Mouse (Mus musculus) heart, embryonic 13.5 days (tissue): ENCODE data around the gene Ankfy1. TPM values are rescaled to one million over a fixed set of nuclear protein-coding genes. Genes with fewer than 3 reads are reported as not detected.
"Not testable (repeated sequence)": the region's sequence is repeated elsewhere in the genome, so short reads cannot be mapped to it uniquely, and the experiment has no call there.

ENCODE experiments used
- ATAC-seq: fragments of 200-750 bp; cut with Nextera tagmentation; 2 replicates; pipeline ENCODE4 v1.8.0; 2017; ENCODE audit warnings: moderate TSS enrichment; ENCODE audit not compliant: insufficient number of reproducible peaks, low FRiP score, low TSS enrichment; ENCODE audit errors: extremely low read depth
- H3K27ac ChIP-seq: fragments of 300-500 bp; sonication (generic); replicated peaks from 2 replicates; pipeline ENCODE4 v1.5.1; 2015; ENCODE audit warnings: moderate library complexity, mild to moderate bottlenecking, inconsistent platforms
- H3K27me3 ChIP-seq: fragments of 300-500 bp; sonication (generic); replicated peaks from 2 replicates; pipeline ENCODE4 v1.6.1; 2015; ENCODE audit warnings: mild to moderate bottlenecking, inconsistent platforms
- H3K36me3 ChIP-seq: fragments of 300-500 bp; sonication (generic); 2 replicates; pipeline ENCODE4 v1.6.1; 2015; ENCODE audit warnings: mild to moderate bottlenecking, inconsistent platforms
- H3K4me1 ChIP-seq: fragments of 300-500 bp; sonication (generic); 2 replicates; pipeline ENCODE4 v1.6.1; 2015; ENCODE audit warnings: inconsistent platforms
- H3K4me2 ChIP-seq: fragments of 300-500 bp; sonication (generic); 2 replicates; pipeline ENCODE4 v1.6.1; 2015; ENCODE audit warnings: inconsistent platforms, mild to moderate bottlenecking, moderate library complexity
- H3K4me3 ChIP-seq: fragments of 300-500 bp; sonication (generic); 2 replicates; pipeline ENCODE4 v1.5.1; 2015; ENCODE audit warnings: moderate library complexity, mild to moderate bottlenecking, inconsistent platforms
- H3K9ac ChIP-seq: fragments of 300-500 bp; sonication (generic); 2 replicates; pipeline ENCODE4 v1.6.1; 2015; ENCODE audit warnings: inconsistent platforms, mild to moderate bottlenecking, moderate library complexity
- H3K9me3 ChIP-seq: fragments of 300-500 bp; sonication (generic); 2 replicates; pipeline ENCODE4 v1.6.1; 2016; ENCODE audit warnings: inconsistent platforms
- WGBS: fragments of 180-500 bp; shearing (Covaris S2); methylation state at CpG from one replicate; pipeline ENCODE4 v1.1.7; 2015; ENCODE audit warnings: mixed read lengths; 5-methylcytosine and 5-hydroxymethylcytosine counted together
- polyA plus RNA-seq: library from polyadenylated mRNA; unstranded; fragments of >200 nt; fragmentation: Nextera tagmentation; extraction: Ambion mirVana; gene quantifications from 2 replicates; pipeline ENCODE4 v1.2.1, GENCODE M21; 2015

Gene Ankfy1
- polyA plus RNA-seq, 1 experiment from 2014 or later, result 15.8 TPM

- H3K4me2 ChIP-seq, result no peak overlapping the region
- no peak overlapping the region for H3K4me3 ChIP-seq
- peaks cover 45% of the 10 kb centered on the region for H3K36me3 ChIP-seq
- no peak overlapping the region for H3K9ac ChIP-seq
- no peak overlapping the region for H3K27ac ChIP-seq
- H3K9me3 ChIP-seq, result no peaks in the 10 kb centered on the region
- no peaks in the 10 kb centered on the region for H3K27me3 ChIP-seq
- ATAC-seq, result no peak
- no peaks in the 10 kb centered on the region for H3K4me1 ChIP-seq
Measured at GRCm38 (mm10) chr11:72680726-72681125, 9.1 kb upstream of the Ankfy1 start.

DNA sequence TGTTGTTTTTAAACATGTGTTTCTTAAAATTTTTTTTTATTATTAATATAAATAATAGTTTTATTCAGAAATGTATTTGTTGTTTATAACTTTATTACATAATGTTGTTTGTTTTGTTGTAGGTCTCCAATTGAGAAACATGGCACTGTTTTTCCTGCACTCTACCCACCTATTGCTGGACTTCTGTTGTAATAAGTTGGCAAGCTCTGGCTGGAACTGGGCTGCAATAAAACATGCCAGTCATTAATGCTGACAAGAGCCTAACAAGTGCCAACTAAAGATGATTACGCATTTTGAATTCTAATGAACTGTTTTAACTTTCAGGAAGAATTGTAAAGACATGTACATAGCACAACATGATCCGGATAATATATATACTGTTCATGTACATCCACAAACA, 6.4 kb upstream of the Ankfy1 start:
- no peak overlapping the region for H3K9ac ChIP-seq
- ATAC-seq, result no peak
- no peaks in the 10 kb centered on the region for H3K9me3 ChIP-seq
- H3K4me2 ChIP-seq, result no peak overlapping the region
- H3K27me3 ChIP-seq, result no peaks in the 10 kb centered on the region
- 95% methylated on average over 2 of the region's 2 CpGs for WGBS
- H3K27ac ChIP-seq, result no peak overlapping the region
- H3K4me1 ChIP-seq, result no peaks in the 10 kb centered on the region
- peaks cover 53% of the 10 kb centered on the region for H3K36me3 ChIP-seq
- H3K4me3 ChIP-seq, result no peak overlapping the region

- H3K27ac ChIP-seq, result no peak overlapping the region
- ATAC-seq, result no peak
- peaks cover 21% of the 10 kb centered on the region for H3K4me1 ChIP-seq
- H3K9me3 ChIP-seq, result no peaks in the 10 kb centered on the region
- H3K36me3 ChIP-seq, result peaks cover 31% of the 10 kb centered on the region
- H3K9ac ChIP-seq, result no peak overlapping the region
- no peak overlapping the region for H3K4me3 ChIP-seq
- H3K4me2 ChIP-seq, result no peak overlapping the region
- no peaks in the 10 kb centered on the region for H3K27me3 ChIP-seq
Measured at GRCm38 (mm10) chr11:72686697-72687096, 3.1 kb upstream of the Ankfy1 start.

- H3K4me2 ChIP-seq, result no peak overlapping the region
- 19% methylated on average over 5 of the region's 5 CpGs for WGBS
- H3K9me3 ChIP-seq, result no peaks in the 10 kb centered on the region
- H3K36me3 ChIP-seq, result peaks cover 23% of the 10 kb centered on the region
- no peak overlapping the region for H3K27ac ChIP-seq
- ATAC-seq, result no peak
- peaks cover 30% of the 10 kb centered on the region for H3K4me1 ChIP-seq
- no peak overlapping the region for H3K9ac ChIP-seq
- no peak overlapping the region for H3K4me3 ChIP-seq
- no peaks in the 10 kb centered on the region for H3K27me3 ChIP-seq
Measured at GRCm38 (mm10) chr11:72688242-72688641, 1.6 kb upstream of the Ankfy1 start.

DNA sequence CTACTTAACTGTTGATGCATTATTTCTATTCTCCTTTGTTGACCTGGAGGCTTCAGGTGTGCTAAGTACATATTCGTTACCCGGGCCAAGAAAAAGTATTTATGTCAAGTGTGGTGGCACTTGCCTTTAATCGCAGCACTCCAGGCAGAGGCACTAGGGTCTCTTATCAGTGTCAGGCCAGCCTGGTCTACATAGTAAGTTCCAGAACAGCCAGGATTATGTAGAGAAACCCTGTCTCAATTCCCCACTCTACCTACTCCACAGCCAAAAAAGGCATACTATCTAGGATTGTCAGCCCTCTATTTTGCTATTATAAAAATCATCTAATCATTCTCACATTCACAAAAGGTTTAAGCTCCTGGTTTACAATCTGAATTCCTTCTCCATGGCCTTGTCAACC, 691 bp upstream of the Ankfy1 start:
- Histone ChIP-seq H3K27ac (peak overlapping the region; percentile 51), H3K27me3 (no peaks in the 10 kb centered on the region), H3K4me3 (peak overlapping the region; percentile 86), H3K36me3 (peaks cover 21% of the 10 kb centered on the region), H3K4me1 (peaks cover 30% of the 10 kb centered on the region), H3K9me3 (no peaks in the 10 kb centered on the region), H3K4me2 (peak overlapping the region; percentile 88), H3K9ac (peak overlapping the region; percentile 89)
- WGBS, result 27% methylated on average over 3 of the region's 3 CpGs
- no peak for ATAC-seq

DNA sequence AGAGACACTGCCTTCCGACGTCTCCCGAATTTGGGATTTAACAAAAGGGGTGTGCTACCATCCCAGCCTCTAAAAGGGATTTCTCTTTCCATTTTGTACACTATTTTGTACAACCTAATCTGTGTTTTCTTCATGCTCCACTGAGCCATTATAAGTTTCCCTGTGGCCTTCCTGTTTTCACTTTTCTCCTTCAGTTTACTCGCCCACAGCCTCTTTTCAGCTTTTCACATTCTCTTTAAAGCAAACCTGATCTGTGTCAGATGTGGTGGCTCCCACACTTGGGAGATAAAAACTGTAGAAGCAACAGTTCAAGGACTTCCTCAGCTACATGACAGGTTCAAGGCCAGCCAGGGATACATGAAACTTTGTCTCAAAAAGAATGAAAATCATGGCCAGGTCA, 2.5 kb downstream of the Ankfy1 start:
- no peak overlapping the region for H3K4me2 ChIP-seq
- 90% methylated on average over 4 of the region's 4 CpGs for WGBS
- H3K4me3 ChIP-seq, result no peak overlapping the region
- peaks cover 16% of the 10 kb centered on the region for H3K36me3 ChIP-seq
- no peaks in the 10 kb centered on the region for H3K27me3 ChIP-seq
- peak overlapping the region; percentile 41 for H3K9ac ChIP-seq
- no peaks in the 10 kb centered on the region for H3K9me3 ChIP-seq
- no peak for ATAC-seq
- peaks cover 30% of the 10 kb centered on the region for H3K4me1 ChIP-seq
- H3K27ac ChIP-seq, result no peak overlapping the region

GRCm38 (mm10) chr11:72695025-72695424, 5.2 kb downstream of the Ankfy1 start:
- Histone ChIP-seq H3K4me1 (peaks cover 21% of the 10 kb centered on the region), H3K4me3 (no peak overlapping the region), H3K27me3 (no peaks in the 10 kb centered on the region), H3K36me3 (peaks cover 16% of the 10 kb centered on the region), H3K4me2 (no peak overlapping the region), H3K9me3 (no peaks in the 10 kb centered on the region), H3K9ac (no peak overlapping the region), H3K27ac (no peak overlapping the region)
- WGBS, result 55% methylated on average over 3 of the region's 3 CpGs
- no peak for ATAC-seq

DNA sequence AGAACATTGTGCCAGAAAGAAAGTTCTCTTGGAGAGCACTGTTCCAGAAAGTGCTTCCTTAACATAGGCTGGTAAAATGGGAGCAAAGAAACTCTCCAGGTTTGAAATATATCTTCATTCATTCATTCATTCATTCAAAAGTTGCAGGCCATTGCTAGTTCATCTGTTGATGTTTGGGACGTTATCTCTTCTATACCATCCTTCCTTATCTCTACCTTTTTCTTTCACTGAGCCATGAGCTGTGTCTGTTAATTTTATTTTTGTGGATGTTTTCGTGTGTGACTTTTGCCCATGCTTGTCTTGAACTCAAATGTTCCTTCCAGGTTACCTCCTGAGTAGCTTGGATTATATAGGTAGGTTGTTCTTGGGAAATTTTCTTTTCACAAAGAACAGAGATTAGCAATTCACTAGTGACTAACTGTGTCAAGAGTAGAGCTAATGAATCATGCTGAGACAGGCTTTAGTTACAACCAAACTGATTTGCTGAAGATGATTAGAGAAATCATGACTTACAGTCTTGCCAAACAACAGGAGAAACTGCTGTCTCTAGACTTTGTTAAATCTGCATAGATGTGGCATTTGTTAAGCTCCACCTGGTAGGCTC, 6.7 kb downstream of the Ankfy1 start:
- Histone ChIP-seq H3K9me3 (no peaks in the 10 kb centered on the region), H3K4me1 (peaks cover 16% of the 10 kb centered on the region), H3K4me3 (no peak overlapping the region), H3K9ac (no peak overlapping the region), H3K27ac (no peak overlapping the region), H3K27me3 (no peaks in the 10 kb centered on the region), H3K36me3 (peaks cover 27% of the 10 kb centered on the region), H3K4me2 (no peak overlapping the region)
- WGBS, result 77% methylated on average over 2 of the region's 2 CpGs
- no peak for ATAC-seq

- ATAC-seq, result no peak
- H3K4me3 ChIP-seq, result no peak overlapping the region
- H3K27me3 ChIP-seq, result no peaks in the 10 kb centered on the region
- H3K4me2 ChIP-seq, result no peak overlapping the region
- H3K4me1 ChIP-seq, result peaks cover 8% of the 10 kb centered on the region
- no peak overlapping the region for H3K9ac ChIP-seq
- no peak overlapping the region for H3K27ac ChIP-seq
- no peaks in the 10 kb centered on the region for H3K9me3 ChIP-seq
- peaks cover 27% of the 10 kb centered on the region for H3K36me3 ChIP-seq
Measured at GRCm38 (mm10) chr11:72697323-72697722, 7.5 kb downstream of the Ankfy1 start.

- H3K27ac ChIP-seq, H3K4me1 ChIP-seq, H3K4me3 ChIP-seq, H3K27me3 ChIP-seq, H3K9me3 ChIP-seq, H3K9ac ChIP-seq, ATAC-seq, H3K4me2 ChIP-seq: not testable (repeated sequence)
- H3K36me3 ChIP-seq, result peaks cover 11% of the 10 kb centered on the region
- WGBS, result 90% methylated on average over 2 of the region's 2 CpGs
Measured at GRCm38 (mm10) chr11:72705111-72705510, 15.3 kb downstream of the Ankfy1 start.

GRCm38 (mm10) chr11:72712721-72713120, 22.9 kb downstream of the Ankfy1 start:
- Histone ChIP-seq H3K9ac (no peak overlapping the region), H3K36me3 (peaks cover 37% of the 10 kb centered on the region), H3K4me2 (no peak overlapping the region), H3K4me3 (no peak overlapping the region), H3K9me3 (no peaks in the 10 kb centered on the region), H3K27ac (no peak overlapping the region), H3K27me3 (no peaks in the 10 kb centered on the region), H3K4me1 (peaks cover 3% of the 10 kb centered on the region; the same call in 1 of the 2 replicates)
- ATAC-seq, result no peak
- WGBS, result 80% methylated on average over 5 of the region's 5 CpGs

GRCm38 (mm10) chr11:72718161-72718560, 28.4 kb downstream of the Ankfy1 start:
- H3K4me3 ChIP-seq, result no peak overlapping the region
- H3K36me3 ChIP-seq, result peaks cover 47% of the 10 kb centered on the region
- H3K4me2 ChIP-seq, result no peak overlapping the region
- WGBS, result 89% methylated on average over 3 of the region's 3 CpGs
- no peak overlapping the region for H3K9ac ChIP-seq
- no peaks in the 10 kb centered on the region for H3K27me3 ChIP-seq
- H3K27ac ChIP-seq, result no peak overlapping the region
- H3K9me3 ChIP-seq, result no peaks in the 10 kb centered on the region
- ATAC-seq, result no peak
- H3K4me1 ChIP-seq, result no peaks in the 10 kb centered on the region
